In genomic region chr13:15698284-15698683, GRCm38 (mm10) we compare ENCODE assay signal across 32 mouse cellular contexts.
DNase-seq lines count a peak whose midpoint lies in the region; ATAC-seq and TF ChIP-seq lines count a peak whose summit lies in the region.
"Had no signal": no experiment of that assay in that cellular context is flagged by ENCODE, and none has a peak within 500 bp of the region (broad histone marks: within the 10 kb centered on the region; RNA-seq: fewer than 3 reads in every experiment).

No protein-coding gene starts in this region.

- 87% methylated on average over 4 of the region's 4 CpGs for WGBS in intestine, postnatal 0 days

- no peaks in the 10 kb centered on the region for H3K27me3 ChIP-seq in intestine, postnatal 0 days (replicated peaks; ENCODE audit: control insufficient read depth, insufficient read depth, low read length)
- H3K27me3 ChIP-seq: CH12.LX; embryonic facial prominence, embryonic 12.5 days; hindbrain, embryonic 12.5 days; intestine, embryonic 15.5 days; liver, embryonic 12.5 days; midbrain, embryonic 13.5 days; neural tube, embryonic 13.5 days had no signal

- no peak for ATAC-seq in intestine, postnatal 0 days
- ATAC-seq: forebrain, embryonic 14.5 days; hindbrain, postnatal 0 days; intestine, embryonic 15.5 days; liver, embryonic 12.5 days; liver, postnatal 0 days; midbrain, embryonic 13.5 days had no signal

- H3K4me1 ChIP-seq in intestine, postnatal 0 days (replicated peaks; ENCODE audit: control insufficient read depth, insufficient read depth, low read length): no peaks in the 10 kb centered on the region
- H3K4me1 ChIP-seq: hindbrain, embryonic 12.5 days; intestine, embryonic 15.5 days; liver, embryonic 12.5 days had no signal

- no peaks in the 10 kb centered on the region for H3K9me3 ChIP-seq in intestine, postnatal 0 days (ENCODE audit: control insufficient read depth)
- H3K9me3 ChIP-seq: embryonic facial prominence, embryonic 12.5 days; hindbrain, embryonic 12.5 days; intestine, embryonic 15.5 days; liver, embryonic 12.5 days; midbrain, embryonic 13.5 days; neural tube, embryonic 13.5 days had no signal

- H3K4me3 ChIP-seq in intestine, postnatal 0 days (ENCODE audit: low read depth, low read length): no peak overlapping the region
- H3K4me3 ChIP-seq: embryonic facial prominence, embryonic 12.5 days; gastrocnemius, adult 2 months; hindbrain, embryonic 12.5 days; intestine, embryonic 15.5 days; liver, embryonic 12.5 days; midbrain, embryonic 13.5 days; neural tube, embryonic 13.5 days had no signal

- no peak overlapping the region for H3K4me2 ChIP-seq in intestine, postnatal 0 days (replicated peaks; ENCODE audit: low read depth)
- H3K4me2 ChIP-seq: embryonic facial prominence, embryonic 12.5 days; heart, embryonic 11.5 days; hindbrain, embryonic 12.5 days; intestine, embryonic 15.5 days; liver, embryonic 12.5 days; midbrain, embryonic 13.5 days; neural tube, embryonic 13.5 days had no signal

- H3K9ac ChIP-seq in intestine, postnatal 0 days (ENCODE audit: low read depth, low read length): no peak overlapping the region
- H3K9ac ChIP-seq: embryonic facial prominence, embryonic 12.5 days; hindbrain, embryonic 12.5 days; intestine, embryonic 15.5 days; liver, embryonic 12.5 days; liver, postnatal 0 days; midbrain, embryonic 13.5 days; neural tube, embryonic 13.5 days had no signal

- no peaks in the 10 kb centered on the region for H3K36me3 ChIP-seq in intestine, postnatal 0 days (ENCODE audit: control insufficient read depth, insufficient read depth)
- H3K36me3 ChIP-seq: embryonic facial prominence, embryonic 12.5 days; hindbrain, embryonic 12.5 days; intestine, embryonic 15.5 days; liver, embryonic 12.5 days; midbrain, embryonic 13.5 days; neural tube, embryonic 13.5 days had no signal

- DNase-seq in adrenal gland, postnatal 10 days: peak; percentile 19
- no peak for DNase-seq in adrenal gland, postnatal 25 days
- peak; percentile 26 to 30 for DNase-seq in left cerebral cortex, adult 18-20 months (ENCODE audit: low spot score in 2 of 2)
- DNase-seq in left cerebral cortex, adult 8-10 months (ENCODE audit: low spot score in 2 of 2): no peak
- DNase-seq in right cerebral cortex, adult 2 months (ENCODE audit: low spot score in 2 of 2): peak; percentile 25 to 36
- no peak for DNase-seq in right cerebral cortex, postnatal 4 days
- DNase-seq: adrenal gland, adult 8-10 months; cerebellum, adult 11-12 months; cerebellum, adult 9-11 months; embryo, embryonic 11 days; gastrocnemius, adult 2 months; gastrocnemius, postnatal 36 days; heart, adult 18-20 months; heart, postnatal 36 days; kidney, adult 8-10 months; kidney, postnatal 4 days; left cerebral cortex, postnatal 4 days; liver, postnatal 0 days; lung, postnatal 10 days had no signal

- no peak overlapping the region for H3K27ac ChIP-seq in intestine, postnatal 0 days (ENCODE audit: low read depth, low read length)
- H3K27ac ChIP-seq: embryonic facial prominence, embryonic 12.5 days; gastrocnemius, adult 2 months; hindbrain, embryonic 12.5 days; hindbrain, postnatal 0 days; intestine, embryonic 15.5 days; kidney, postnatal 0 days; liver, embryonic 12.5 days; macrophage; midbrain, embryonic 13.5 days; neural tube, embryonic 13.5 days had no signal

- no peak for TF ChIP-seq CTCF in intestine, postnatal 0 days (IDR thresholded peaks at IDR 0.05; ENCODE audit: low read depth)

Comparison
In these comparisons a context has a peak if more than half of its experiments do, and no peak if none do; other contexts are left out.
1. DNase-seq: peak in adrenal gland, postnatal 10 days (single experiment), left cerebral cortex, adult 18-20 months (2 of 2) and right cerebral cortex, adult 2 months (2 of 2); none in adrenal gland, postnatal 25 days (single experiment), left cerebral cortex, adult 8-10 months (0 of 2) and right cerebral cortex, postnatal 4 days (single experiment).